Mouse (Mus musculus) granulocyte monocyte progenitor cell, adult 5-6 weeks (primary cell): ENCODE data around the gene Gm10681. TPM values are rescaled to one million over a fixed set of nuclear protein-coding genes. Genes with fewer than 3 reads are reported as not detected.
"Not testable (repeated sequence)": the region's sequence is repeated elsewhere in the genome, so short reads cannot be mapped to it uniquely, and the experiment has no call there.

ENCODE experiments used
- ATAC-seq: replicated peaks from 2 replicates; pipeline ENCODE4 v1.8.0; 2016; ENCODE audit warnings: mild to moderate bottlenecking, moderate TSS enrichment, inconsistent platforms; ENCODE audit not compliant: poor library complexity, severe bottlenecking
- total RNA-seq, 2 experiments: library from RNA; stranded (forward) in 1 of 2; stranded (reverse) in 1 of 2; fragments of 200-712, 200-1000 nt in 1 of 2; fragments of >200 nt in 1 of 2; fragmentation: Nextera tagmentation in 1 of 2; gene quantifications; 2 replicates each; pipeline ENCODE4 v1.2.3; 2014 to 2017

The Gm10681 gene
- total RNA-seq, 2 experiments from 2014 or later: not detected

DNA sequence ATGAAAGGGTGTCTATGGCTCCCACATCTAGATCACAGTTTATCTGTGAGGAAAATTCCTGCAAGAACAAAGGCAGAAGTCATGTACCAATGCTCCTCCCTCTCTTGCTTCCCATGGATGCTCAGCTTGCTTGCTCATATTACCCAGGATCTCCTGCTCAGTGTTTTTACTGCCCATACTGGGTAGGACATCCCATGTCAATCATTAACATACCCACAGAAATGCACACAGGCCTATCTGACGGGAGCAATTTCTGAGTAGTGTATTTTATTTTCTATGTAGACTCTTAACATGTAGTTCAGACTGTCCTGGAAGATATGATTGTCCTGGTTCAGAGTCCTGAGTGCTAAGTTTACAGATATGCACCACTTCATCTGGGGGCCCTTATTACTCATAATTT is 64.1 kb downstream of the Gm10681 start:
- not testable (repeated sequence) for ATAC-seq

DNA sequence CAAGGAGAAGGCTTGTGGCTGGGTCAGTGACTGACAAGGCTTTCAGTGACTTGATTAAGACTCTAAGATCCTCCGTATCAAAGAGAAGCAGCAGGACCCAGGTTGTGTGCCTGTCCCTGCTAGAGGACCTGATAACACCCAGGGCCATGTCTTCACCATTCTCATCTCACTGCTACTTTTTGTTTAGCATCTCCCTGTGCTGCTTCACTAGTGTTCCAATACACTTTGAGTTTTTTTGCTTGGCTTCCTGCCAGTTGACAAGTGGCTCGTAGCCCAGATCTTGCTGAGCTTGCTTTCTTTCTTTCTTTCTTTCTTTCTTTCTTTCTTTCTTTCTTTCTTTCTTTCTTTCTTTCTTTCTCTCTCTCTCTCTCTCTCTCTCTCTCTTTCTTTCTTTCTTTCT is 65.8 kb downstream of the Gm10681 start:
- ATAC-seq: not testable (repeated sequence)

DNA sequence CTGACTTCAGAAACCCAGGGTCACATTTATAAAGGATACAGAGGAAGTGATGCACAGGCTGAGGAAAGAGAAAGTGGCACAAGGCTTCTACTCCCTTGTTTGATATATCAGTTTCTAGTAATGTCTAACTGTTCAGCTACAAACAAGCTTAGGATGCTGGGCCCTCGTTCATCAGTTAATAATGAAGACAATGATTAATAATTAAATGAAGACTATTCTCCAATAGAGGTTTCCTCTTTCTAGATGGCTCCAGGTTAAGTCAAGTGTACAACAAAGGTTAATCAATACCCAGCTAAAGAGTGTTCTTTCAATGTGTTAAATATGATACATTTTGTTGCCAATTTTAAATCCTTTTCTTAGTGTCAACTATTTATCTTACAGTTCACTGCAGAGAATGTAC is 78.2 kb downstream of the Gm10681 start, which contains the start of gene Hsd3b4:
Gene Hsd3b4 (minus strand): TSS at position 101 of the 400 bp plus-strand sequence.
- ATAC-seq: not testable (repeated sequence)

DNA sequence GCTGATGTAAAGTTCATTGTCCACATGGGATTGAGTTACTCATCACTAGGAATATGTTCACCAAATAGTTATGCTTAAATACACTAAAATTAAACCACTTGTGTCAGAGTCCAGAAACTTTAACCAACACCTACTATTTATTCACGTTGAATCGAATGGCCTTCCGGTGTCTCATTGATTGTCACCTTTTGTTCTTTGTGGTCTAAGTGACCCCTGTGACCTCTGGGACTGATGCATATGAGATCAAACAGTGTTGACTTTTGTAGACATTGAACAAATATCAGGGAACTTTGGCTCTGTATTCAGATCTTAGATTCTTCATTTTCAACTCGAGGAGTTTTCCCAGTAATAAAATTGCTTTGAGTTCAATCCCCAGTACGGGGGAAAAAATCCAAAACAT is 81.4 kb downstream of the Gm10681 start:
- not testable (repeated sequence) for ATAC-seq

Other genes with a start within 250 kb of the Gm10681 start
- gene Phgdh, start 248.8 kb downstream of the Gm10681 start, total RNA-seq (2014; fragmentation: Nextera tagmentation): 189 and 210 TPM in 2 replicates
- 479 and 570 TPM in 2 replicates for gene Phgdh, start 248.8 kb downstream of the Gm10681 start, total RNA-seq (2017)
- gene Zfp697, start 206.3 kb downstream of the Gm10681 start, total RNA-seq (2014; fragmentation: Nextera tagmentation): 1.4 and 3.5 TPM in 2 replicates
- gene Zfp697, start 206.3 kb downstream of the Gm10681 start, total RNA-seq (2017): 0.36 and 1.5 TPM in 2 replicates
- gene Gm4450, start 131.7 kb downstream of the Gm10681 start, total RNA-seq (2014; fragmentation: Nextera tagmentation): not detected in 2 replicates
- gene Gm4450, start 131.7 kb downstream of the Gm10681 start, total RNA-seq (2017): not detected in 2 replicates
- not detected in 2 replicates for gene Hsd3b4, start 78.3 kb downstream of the Gm10681 start, total RNA-seq (2014; fragmentation: Nextera tagmentation)
- gene Hsd3b4, start 78.3 kb downstream of the Gm10681 start, total RNA-seq (2017): not detected in 2 replicates
- gene Hsd3b5, start 41.4 kb upstream of the Gm10681 start, total RNA-seq (2014; fragmentation: Nextera tagmentation): not detected in 2 replicates
- not detected in 2 replicates for gene Hsd3b5, start 41.4 kb upstream of the Gm10681 start, total RNA-seq (2017)
- gene Hsd3b2, start 135.7 kb upstream of the Gm10681 start, total RNA-seq (2014; fragmentation: Nextera tagmentation): not detected in 2 replicates
- gene Hsd3b2, start 135.7 kb upstream of the Gm10681 start, total RNA-seq (2017): not detected in 2 replicates
- not detected in 2 replicates for gene Hsd3b3, start 174.3 kb upstream of the Gm10681 start, total RNA-seq (2014; fragmentation: Nextera tagmentation)
- not detected in 2 replicates for gene Hsd3b3, start 174.3 kb upstream of the Gm10681 start, total RNA-seq (2017)
- gene Hsd3b6, start 225.6 kb upstream of the Gm10681 start, total RNA-seq (2014; fragmentation: Nextera tagmentation): not detected in 2 replicates
- gene Hsd3b6, start 225.6 kb upstream of the Gm10681 start, total RNA-seq (2017): not detected in 2 replicates